Mouse (Mus musculus): ENCODE results near the gene Dnal1.

DNA sequence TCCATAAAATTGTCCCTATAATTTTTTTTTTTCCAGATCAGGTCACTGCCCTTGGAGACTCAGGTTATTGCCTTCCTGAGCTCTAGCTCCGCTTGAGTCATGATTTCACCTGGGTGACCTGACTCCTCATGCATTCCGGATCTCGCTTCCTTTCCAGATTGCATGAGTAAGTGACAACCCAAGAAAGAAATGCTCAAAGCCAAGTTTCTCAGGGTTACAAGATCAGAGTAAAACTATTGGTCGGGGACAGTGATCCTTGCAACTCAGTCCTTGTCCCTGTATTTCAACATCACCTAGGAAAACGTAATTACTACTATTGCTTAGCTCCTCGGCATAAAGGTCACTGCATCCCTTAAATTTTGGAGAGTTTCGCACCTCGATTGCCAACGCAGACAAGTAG is 45.2 kb upstream of the Dnal1 start, which contains the start of gene Acot5:
- TF ChIP-seq POLR2A (IDR thresholded peaks at IDR 0.05; ENCODE audit: borderline replicate concordance, extremely low read depth, insufficient read depth, insufficient read length, poor library complexity, severe bottlenecking) (no peak), CTCF (IDR thresholded peaks at IDR 0.05; ENCODE audit: borderline replicate concordance, extremely low read depth, insufficient read depth, insufficient read length) (no peak)
